In genomic region chr8:106135672-106136071, GRCm38 (mm10) we compare ENCODE assay signal across 8 mouse cellular contexts. TPM values are rescaled to one million over a fixed set of nuclear protein-coding genes. Genes with fewer than 3 reads are reported as not detected.
DNase-seq lines count a peak whose midpoint lies in the region; ATAC-seq lines count a peak whose summit lies in the region.

No protein-coding gene starts in this region.

- H3K9me3 ChIP-seq in heart, embryonic 12.5 days (replicated peaks), result no peaks in the 10 kb centered on the region
- H3K9me3 ChIP-seq in intestine, embryonic 16.5 days (ENCODE audit: control insufficient read depth, low read length), result no peaks in the 10 kb centered on the region
- H3K9me3 ChIP-seq in midbrain, embryonic 10.5 days (replicated peaks), result no peaks in the 10 kb centered on the region

- peak overlapping the region; percentile 62 for H3K9ac ChIP-seq in heart, embryonic 12.5 days
- H3K9ac ChIP-seq in intestine, embryonic 16.5 days (ENCODE audit: low read depth, low read length), result peak overlapping the region; percentile 82

- WGBS in heart, embryonic 12.5 days, result 7% methylated on average over 19 of the region's 19 CpGs
- 4% methylated on average over 19 of the region's 19 CpGs for WGBS in intestine, embryonic 16.5 days
- 5% methylated on average over 19 of the region's 19 CpGs for WGBS in midbrain, embryonic 10.5 days

- peaks cover 42% of the 10 kb centered on the region for H3K27me3 ChIP-seq in heart, embryonic 12.5 days (replicated peaks)
- peaks cover 13% of the 10 kb centered on the region for H3K27me3 ChIP-seq in intestine, embryonic 16.5 days (replicated peaks; ENCODE audit: control insufficient read depth, insufficient read depth, low read length)
- H3K27me3 ChIP-seq in midbrain, embryonic 10.5 days (ENCODE audit: low read depth, poor library complexity, severe bottlenecking), result peaks cover 86% of the 10 kb centered on the region

- H3K4me3 ChIP-seq in heart, embryonic 12.5 days, result peak overlapping the region; percentile 56
- H3K4me3 ChIP-seq in intestine, embryonic 16.5 days (ENCODE audit: low read length), result peak overlapping the region; percentile 65
- peak overlapping the region; percentile 60 for H3K4me3 ChIP-seq in midbrain, embryonic 10.5 days

- H3K27ac ChIP-seq in heart, embryonic 12.5 days (ENCODE audit: poor library complexity, severe bottlenecking), result no peak overlapping the region
- peak overlapping the region; percentile 77 for H3K27ac ChIP-seq in intestine, embryonic 16.5 days (ENCODE audit: low read length)
- no peak overlapping the region for H3K27ac ChIP-seq in midbrain, embryonic 10.5 days (replicated peaks)

- peak overlapping the region; percentile 97 for H3K4me2 ChIP-seq in heart, embryonic 12.5 days
- peak overlapping the region; percentile 93 for H3K4me2 ChIP-seq in intestine, embryonic 16.5 days (ENCODE audit: low read depth, low read length)

- intact Hi-C loops in heart, postnatal 25 days (cut with DNase I), result no loop called here

- no peak for ATAC-seq in heart, embryonic 12.5 days (ENCODE audit: insufficient number of reproducible peaks, low FRiP score)
- ATAC-seq in intestine, embryonic 16.5 days, result peak; percentile 2

- H3K4me1 ChIP-seq in heart, embryonic 12.5 days (replicated peaks), result peaks cover 35% of the 10 kb centered on the region
- H3K4me1 ChIP-seq in intestine, embryonic 16.5 days (ENCODE audit: control insufficient read depth, insufficient read depth, low read length), result peaks cover 17% of the 10 kb centered on the region
- H3K4me1 ChIP-seq in midbrain, embryonic 10.5 days, result peaks cover 37% of the 10 kb centered on the region

- DNase-seq in heart, postnatal 25 days (ENCODE audit: low spot score), result no peak
- DNase-seq in ZHBTc4 (ENCODE audit: low read depth, low spot score), result peak; percentile 36
- DNase-seq in midbrain, embryonic 10.5 days (ENCODE audit: low spot score), result no peak
- no peak for DNase-seq in frontal cortex, postnatal 14 days (ENCODE audit: low spot score in 2 of 2)
- no peak for DNase-seq in right cerebral cortex, postnatal 36 days (ENCODE audit: low spot score in 2 of 2)
- DNase-seq in right cerebral cortex, postnatal 14 days, result no peak

- peaks cover 23% of the 10 kb centered on the region for H3K36me3 ChIP-seq in heart, embryonic 12.5 days
- H3K36me3 ChIP-seq in intestine, embryonic 16.5 days (ENCODE audit: control insufficient read depth, insufficient read depth, low read length), result no peaks in the 10 kb centered on the region; the same call in 1 of the 2 replicates
- peaks cover 27% of the 10 kb centered on the region for H3K36me3 ChIP-seq in midbrain, embryonic 10.5 days

RNA-seq across cellular contexts. Expression of gene Esrp2, which starts 1.1 kb away (rescaled TPM):
- 0.77 and 0.85 TPM in 2 replicates for polyA plus RNA-seq in heart, embryonic 12.5 days (2016; fragmentation: Nextera tagmentation; extraction: Ambion mirVana)
- under 1 TPM; 0.53 to 0.60 TPM for total RNA-seq in heart, postnatal 25 days (2021)
- 35.7 and 38.9 TPM in 2 replicates for polyA plus RNA-seq in intestine, embryonic 16.5 days (2015; fragmentation: Nextera tagmentation; extraction: Ambion mirVana)
- polyA plus RNA-seq in midbrain, embryonic 10.5 days (2016; fragmentation: Nextera tagmentation; extraction: Ambion mirVana), result 1.5 and 2.0 TPM in 2 replicates

RNA-seq across cellular contexts. Expression of gene Pla2g15, which starts 14.5 kb away (rescaled TPM):
- polyA plus RNA-seq in heart, embryonic 12.5 days (2016; fragmentation: Nextera tagmentation; extraction: Ambion mirVana), result 10.5 and 11.4 TPM in 2 replicates
- total RNA-seq in heart, postnatal 25 days (2021), result 1 to 10 TPM; 7.8 to 8.7 TPM
- polyA plus RNA-seq in intestine, embryonic 16.5 days (2015; fragmentation: Nextera tagmentation; extraction: Ambion mirVana), result 10.1 and 10.7 TPM in 2 replicates
- polyA plus RNA-seq in midbrain, embryonic 10.5 days (2016; fragmentation: Nextera tagmentation; extraction: Ambion mirVana), result 13.5 and 15.6 TPM in 2 replicates

RNA-seq across cellular contexts. Expression of gene Slc7a6, which starts 33.0 kb away (rescaled TPM):
- polyA plus RNA-seq in heart, embryonic 12.5 days (2016; fragmentation: Nextera tagmentation; extraction: Ambion mirVana), result 35.4 and 36.5 TPM in 2 replicates
- 10 to 100 TPM; 12.0 to 12.2 TPM for total RNA-seq in heart, postnatal 25 days (2021)
- polyA plus RNA-seq in intestine, embryonic 16.5 days (2015; fragmentation: Nextera tagmentation; extraction: Ambion mirVana), result 24.5 and 24.6 TPM in 2 replicates
- polyA plus RNA-seq in midbrain, embryonic 10.5 days (2016; fragmentation: Nextera tagmentation; extraction: Ambion mirVana), result 78.9 and 79.8 TPM in 2 replicates

Comparison
In these comparisons a context has a peak if more than half of its experiments do, and no peak if none do; other contexts are left out.
1. RNA of gene Esrp2, which starts 1.1 kb away (polyA plus RNA-seq): 35.7 to 38.9 TPM in intestine, embryonic 16.5 days; 1.5 to 2.0 TPM in midbrain, embryonic 10.5 days and 0.77 to 0.85 TPM in heart, embryonic 12.5 days; every median in the first group is over 10 times any median in the second.
2. Peak in every context shown above with its lines, with median percentiles within 50 percentile points of each other: H3K4me3 ChIP-seq.